Mouse (Mus musculus): ENCODE data around the gene Midn. TPM values are rescaled to one million over a fixed set of nuclear protein-coding genes. Genes with fewer than 3 reads are reported as not detected.

Gene Midn
- polyA plus RNA-seq, 1 experiment from 2014 or later, result 42.1 TPM

DNA sequence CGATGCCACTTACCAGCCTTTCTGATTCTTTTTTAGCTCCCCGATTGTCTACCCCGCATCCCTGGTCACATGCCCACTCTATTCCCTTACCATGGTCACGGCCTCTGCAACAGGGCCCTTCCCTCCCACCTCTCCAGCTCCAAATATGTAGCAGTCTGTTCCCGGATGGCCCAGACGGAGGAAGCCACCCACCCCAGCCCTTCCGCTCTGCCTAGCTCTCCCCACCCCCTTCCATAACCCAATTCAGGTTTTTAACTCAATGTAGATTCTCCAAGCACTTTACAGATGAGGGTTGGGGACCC lies 8.6 kb downstream of the Midn start:
- Histone ChIP-seq H3K4me1 (peaks cover 93% of the 10 kb centered on the region), H3K4me2 (replicated peaks) (no peak overlapping the region), H3K27me3 (no peaks in the 10 kb centered on the region), H3K27ac (peak overlapping the region; percentile 91), H3K4me3 (peak overlapping the region; percentile 3; the same call in 1 of the 2 replicates), H3K9me3 (replicated peaks) (no peaks in the 10 kb centered on the region), H3K36me3 (peaks cover 60% of the 10 kb centered on the region), H3K9ac (no peak overlapping the region)
- ATAC-seq (ENCODE audit: low FRiP score), result no peak
- WGBS, result 68% methylated on average over 7 of the region's 7 CpGs

- peaks cover 93% of the 10 kb centered on the region for H3K4me1 ChIP-seq
- no peaks in the 10 kb centered on the region for H3K27me3 ChIP-seq
- no peak for ATAC-seq (ENCODE audit: low FRiP score)
- H3K4me2 ChIP-seq (replicated peaks), result 0 out of 2 replicates have a peak overlapping the region, but pooled peaks have one; percentile 8
- H3K9ac ChIP-seq, result 0 out of 2 replicates have a peak overlapping the region, but pooled peaks have one; percentile 2
- no peaks in the 10 kb centered on the region for H3K9me3 ChIP-seq (replicated peaks)
- H3K27ac ChIP-seq, result peak overlapping the region; percentile 91
- 61% methylated on average over 15 of the region's 15 CpGs for WGBS
- H3K4me3 ChIP-seq, result 0 out of 2 replicates have a peak overlapping the region, but pooled peaks have one; percentile 1
- peaks cover 54% of the 10 kb centered on the region for H3K36me3 ChIP-seq
Measured at GRCm38 (mm10) chr10:80157141-80157929, 9.3 kb downstream of the Midn start.

DNA sequence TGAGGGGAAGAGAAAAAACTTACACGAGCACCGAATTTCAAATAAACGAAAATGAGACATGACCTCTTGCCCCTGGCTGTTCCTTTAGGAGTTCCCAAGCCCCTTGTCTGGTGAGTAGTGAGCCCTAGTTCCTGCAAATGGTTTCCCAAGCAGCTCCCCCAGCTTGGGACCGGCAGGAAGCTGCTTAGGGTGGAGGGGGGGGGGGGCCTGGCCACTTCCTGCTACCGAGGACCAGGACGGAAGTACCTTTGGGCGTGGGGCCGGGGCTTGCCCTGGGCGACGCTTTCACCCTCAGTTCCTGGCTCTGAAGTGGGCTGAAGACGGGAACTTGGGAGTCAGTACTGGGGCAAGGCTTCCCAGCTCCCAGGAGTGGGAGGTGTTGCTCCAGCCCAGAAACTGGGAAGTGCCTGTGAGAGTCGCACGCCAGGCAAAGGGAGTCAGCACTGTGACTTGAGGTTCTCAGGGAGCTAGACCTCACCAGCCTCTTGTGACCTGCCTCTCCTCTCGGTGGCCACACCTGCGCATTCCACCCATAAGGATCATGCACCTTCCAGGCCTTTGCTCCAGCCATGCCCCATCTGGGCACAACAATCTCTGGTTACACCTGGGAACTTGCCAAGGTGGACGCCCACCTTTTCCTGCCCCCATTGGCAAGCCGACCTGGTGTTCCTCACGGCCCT lies 10.4 kb downstream of the Midn start:
- Histone ChIP-seq H3K27ac (peak overlapping the region; percentile 91), H3K36me3 (peaks cover 42% of the 10 kb centered on the region), H3K4me3 (peak overlapping the region; percentile 41), H3K9me3 (replicated peaks) (no peaks in the 10 kb centered on the region), H3K9ac (0 out of 2 replicates have a peak overlapping the region, but pooled peaks have one; percentile 48), H3K4me1 (peaks cover 86% of the 10 kb centered on the region), H3K4me2 (replicated peaks) (peak overlapping the region; percentile 63; the same call in 1 of the 2 replicates), H3K27me3 (no peaks in the 10 kb centered on the region)
- 12% methylated on average over 18 of the region's 18 CpGs for WGBS
- ATAC-seq (ENCODE audit: low FRiP score), result no peak; the same call in 1 of the 2 replicates

DNA sequence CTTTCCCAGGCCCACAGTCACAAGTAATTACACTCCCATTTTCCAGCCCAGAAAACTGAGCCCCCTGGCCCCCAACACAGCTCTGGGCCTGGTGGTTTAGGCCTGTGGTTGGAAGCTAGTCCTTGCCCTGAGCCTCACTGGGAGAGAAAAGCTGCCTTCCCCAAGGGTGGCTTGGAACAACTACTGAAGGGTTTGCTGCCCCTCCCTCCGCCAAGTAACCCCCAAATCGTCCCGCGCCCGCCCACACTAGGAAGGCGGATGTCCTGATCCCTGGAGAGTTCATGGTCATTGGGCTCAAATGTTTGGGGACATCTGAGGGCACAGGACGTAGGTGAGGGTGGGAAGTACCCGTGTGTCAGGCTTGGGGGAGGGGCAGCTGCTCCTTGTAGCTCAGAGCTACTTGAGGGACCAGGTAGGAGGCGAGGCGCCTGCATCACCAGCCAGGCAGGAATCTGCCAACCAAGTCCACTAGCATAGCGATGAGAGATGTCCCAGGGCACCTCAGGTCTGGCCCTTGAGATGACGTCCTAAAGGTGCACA lies 11.0 kb downstream of the Midn start:
- Histone ChIP-seq H3K4me1 (peaks cover 82% of the 10 kb centered on the region), H3K27ac (peak overlapping the region; percentile 91), H3K36me3 (peaks cover 36% of the 10 kb centered on the region), H3K27me3 (no peaks in the 10 kb centered on the region), H3K9me3 (replicated peaks) (no peaks in the 10 kb centered on the region), H3K9ac (peak overlapping the region; percentile 48; the same call in 1 of the 2 replicates), H3K4me2 (replicated peaks) (peak overlapping the region; percentile 63), H3K4me3 (peak overlapping the region; percentile 41)
- peak; percentile 2; the same call in 1 of the 2 replicates for ATAC-seq (ENCODE audit: low FRiP score)
- WGBS, result 11% methylated on average over 12 of the region's 12 CpGs

GRCm38 (mm10) chr10:80159561-80160454 lies 11.7 kb downstream of the Midn start:
- ATAC-seq (ENCODE audit: low FRiP score), result peak; percentile 86
- Histone ChIP-seq H3K9ac (peak overlapping the region; percentile 48), H3K4me1 (peaks cover 82% of the 10 kb centered on the region), H3K4me2 (replicated peaks) (peak overlapping the region; percentile 63), H3K27me3 (no peaks in the 10 kb centered on the region), H3K27ac (peak overlapping the region; percentile 91), H3K36me3 (peaks cover 29% of the 10 kb centered on the region), H3K9me3 (replicated peaks) (no peaks in the 10 kb centered on the region), H3K4me3 (peak overlapping the region; percentile 41)
- WGBS, result under 1% methylated on average over 55 of the region's 55 CpGs

- Histone ChIP-seq H3K4me3 (peak overlapping the region; percentile 41), H3K27me3 (no peaks in the 10 kb centered on the region), H3K36me3 (peaks cover 20% of the 10 kb centered on the region), H3K4me1 (peaks cover 81% of the 10 kb centered on the region), H3K9me3 (replicated peaks) (no peaks in the 10 kb centered on the region), H3K27ac (peak overlapping the region; percentile 91), H3K4me2 (replicated peaks) (peak overlapping the region; percentile 63), H3K9ac (peak overlapping the region; percentile 53)
- no peak for ATAC-seq (ENCODE audit: low FRiP score)
- WGBS, result 2% methylated on average over 33 of the region's 33 CpGs
Measured at GRCm38 (mm10) chr10:80160455-80161371, 12.6 kb downstream of the Midn start.

- WGBS, result 6% methylated on average over 7 of the region's 7 CpGs
- H3K27me3 ChIP-seq, result no peaks in the 10 kb centered on the region
- H3K9ac ChIP-seq, result no peak overlapping the region
- peak overlapping the region; percentile 63 for H3K4me2 ChIP-seq (replicated peaks)
- H3K4me1 ChIP-seq, result peaks cover 77% of the 10 kb centered on the region
- H3K4me3 ChIP-seq, result peak overlapping the region; percentile 21; the same call in 1 of the 2 replicates
- no peaks in the 10 kb centered on the region for H3K9me3 ChIP-seq (replicated peaks)
- no peak for ATAC-seq (ENCODE audit: low FRiP score)
- peak overlapping the region; percentile 91 for H3K27ac ChIP-seq
- peaks cover 10% of the 10 kb centered on the region for H3K36me3 ChIP-seq
Measured at GRCm38 (mm10) chr10:80161522-80162242, 13.6 kb downstream of the Midn start.

GRCm38 (mm10) chr10:80162243-80162608 lies 14.2 kb downstream of the Midn start:
- H3K9ac ChIP-seq, result no peak overlapping the region
- H3K4me3 ChIP-seq, result no peak overlapping the region
- no peak overlapping the region for H3K4me2 ChIP-seq (replicated peaks)
- ATAC-seq (ENCODE audit: low FRiP score), result no peak
- 78% methylated on average over 3 of the region's 3 CpGs for WGBS
- peaks cover 5% of the 10 kb centered on the region for H3K36me3 ChIP-seq
- H3K27me3 ChIP-seq, result no peaks in the 10 kb centered on the region
- H3K27ac ChIP-seq, result peak overlapping the region; percentile 91; the same call in 1 of the 2 replicates
- no peaks in the 10 kb centered on the region for H3K9me3 ChIP-seq (replicated peaks)
- H3K4me1 ChIP-seq, result peaks cover 76% of the 10 kb centered on the region

DNA sequence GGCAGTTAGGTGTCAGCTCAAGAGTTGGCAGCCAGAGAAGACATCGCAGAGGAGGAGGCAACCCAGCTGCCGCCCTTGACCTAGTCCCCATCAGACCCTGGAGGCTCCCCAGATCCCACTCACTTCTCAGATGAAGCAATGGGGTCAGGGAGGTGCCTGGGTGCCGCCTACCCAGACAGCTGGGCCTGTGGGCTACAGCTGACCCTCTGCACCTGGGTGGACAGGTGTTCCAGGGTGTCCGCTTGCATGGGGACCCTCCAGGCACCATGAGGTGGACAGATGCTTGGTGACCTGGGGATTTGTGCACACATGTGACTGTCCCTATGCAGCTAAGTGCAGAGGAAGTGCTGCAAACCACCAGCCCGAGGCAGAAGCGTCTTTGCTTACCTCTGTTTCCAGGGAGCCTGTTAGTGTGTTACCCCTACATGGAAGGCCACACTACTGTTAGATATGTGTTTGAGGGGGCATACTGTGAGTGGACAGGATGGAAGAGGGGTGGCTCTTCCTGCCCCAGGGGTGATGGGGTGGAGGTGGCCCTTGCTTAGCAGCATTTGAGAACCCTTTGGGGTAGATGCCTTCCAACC lies 14.7 kb downstream of the Midn start:
- 72% methylated on average over 6 of the region's 6 CpGs for WGBS
- ATAC-seq (ENCODE audit: low FRiP score), result no peak
- Histone ChIP-seq H3K36me3 (no peaks in the 10 kb centered on the region), H3K9me3 (replicated peaks) (no peaks in the 10 kb centered on the region), H3K4me1 (peaks cover 71% of the 10 kb centered on the region), H3K27ac (no peak overlapping the region), H3K4me2 (replicated peaks) (no peak overlapping the region), H3K9ac (0 out of 2 replicates have a peak overlapping the region, but pooled peaks have one; percentile 27), H3K4me3 (no peak overlapping the region), H3K27me3 (no peaks in the 10 kb centered on the region)

- H3K27ac ChIP-seq, result no peak overlapping the region
- H3K36me3 ChIP-seq, result no peaks in the 10 kb centered on the region
- no peaks in the 10 kb centered on the region for H3K27me3 ChIP-seq
- WGBS, result 73% methylated on average over 8 of the region's 8 CpGs
- peak overlapping the region; percentile 0; the same call in 1 of the 2 replicates for H3K4me3 ChIP-seq
- H3K4me1 ChIP-seq, result peaks cover 67% of the 10 kb centered on the region
- peak overlapping the region; percentile 80; the same call in 1 of the 2 replicates for H3K4me2 ChIP-seq (replicated peaks)
- no peaks in the 10 kb centered on the region for H3K9me3 ChIP-seq (replicated peaks)
- 0 out of 2 replicates have a peak overlapping the region, but pooled peaks have one; percentile 72 for H3K9ac ChIP-seq
- no peak for ATAC-seq (ENCODE audit: low FRiP score)
Measured at GRCm38 (mm10) chr10:80163721-80164120, 15.6 kb downstream of the Midn start.
